Mouse (Mus musculus) MEL (cell line): ENCODE data around the gene Sprr1a.

Source experiments
- CTCF ChIP-seq, 3 experiments: IDR thresholded peaks in 2 of 3; conservative IDR thresholded peaks in 1 of 3; 2 replicates each; pipeline ENCODE4 v1.5.1; 2011 to 2012; ENCODE audit warnings: low read length in 3 of 3, low read depth in 2 of 3, mild to moderate bottlenecking in 2 of 3, improper control_type of control experiment in 1 of 3, inconsistent platforms in 1 of 3, mixed read lengths in 1 of 3, moderate library complexity in 1 of 3; ENCODE audit not compliant: control insufficient read depth in 1 of 3, insufficient read depth in 1 of 3, poor library complexity in 1 of 3, severe bottlenecking in 1 of 3
- EP300 ChIP-seq, 2 experiments: IDR thresholded peaks; 2 replicates each; pipeline ENCODE4 v1.6.1; 2011; ENCODE audit warnings: improper control_type of control experiment in 2 of 2, low read length in 2 of 2, low read depth in 1 of 2, mild to moderate bottlenecking in 1 of 2
- MAX ChIP-seq: IDR thresholded peaks from 2 replicates; pipeline ENCODE4 v1.6.1; 2011; ENCODE audit warnings: low read length, improper control_type of control experiment
- MAZ ChIP-seq: IDR thresholded peaks from 2 replicates; pipeline ENCODE4 v1.6.1; 2012; ENCODE audit warnings: low read depth, mild to moderate bottlenecking, inconsistent platforms, low read length, improper control_type of control experiment
- POLR2A ChIP-seq, 2 experiments: IDR thresholded peaks; 2 replicates each; pipeline ENCODE4 v1.6.1; 2011 to 2012; ENCODE audit warnings: low read length in 2 of 2, mild to moderate bottlenecking in 2 of 2, control low read depth in 1 of 2, improper control_type of control experiment in 1 of 2, low read depth in 1 of 2, moderate library complexity in 1 of 2; ENCODE audit not compliant: control insufficient read depth in 1 of 2, insufficient read depth in 1 of 2, poor library complexity in 1 of 2
- USF1 ChIP-seq: IDR thresholded peaks from 2 replicates; pipeline ENCODE4 v1.6.1; 2014; ENCODE audit warnings: low read depth, mild to moderate bottlenecking, inconsistent platforms, low read length, improper control_type of control experiment, moderate library complexity
- ZC3H11A ChIP-seq: IDR thresholded peaks from 2 replicates; pipeline ENCODE4 v1.6.1; 2012; ENCODE audit warnings: low read depth, mild to moderate bottlenecking, inconsistent platforms, low read length, improper control_type of control experiment

DNA sequence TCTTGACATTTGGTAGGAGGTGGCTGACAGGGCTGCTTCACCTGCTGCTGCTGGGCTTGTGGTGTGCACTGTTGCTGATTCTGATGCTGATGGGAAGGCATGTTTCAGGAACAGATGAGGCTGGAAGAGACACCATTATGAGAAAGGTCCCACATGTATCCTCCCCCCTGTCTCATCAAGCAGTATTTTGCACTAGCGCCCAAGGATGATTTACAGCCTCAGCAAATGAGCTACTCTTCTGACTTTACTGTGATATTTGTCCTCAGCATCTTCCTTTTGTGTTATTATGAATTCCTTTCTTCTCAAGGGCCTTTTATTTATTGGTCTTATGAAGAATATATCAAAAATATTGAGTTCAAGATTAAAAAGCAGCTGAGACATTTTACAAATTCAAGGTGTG is 14.7 kb upstream of the Sprr1a start, which contains the start of gene Sprr4:
- TF ChIP-seq MAZ = no peak
- TF ChIP-seq USF1 = no peak
- no peak for TF ChIP-seq CTCF (IDR thresholded peaks at IDR 0.05 in 2 of 3, conservative IDR thresholded peaks at IDR 0.05 in 1 of 3; ENCODE audit: control insufficient read depth in 1 of 3, insufficient read depth in 1 of 3, low read depth in 2 of 3, low read length in 3 of 3, poor library complexity in 1 of 3, severe bottlenecking in 1 of 3)
- TF ChIP-seq MAX = no peak
- TF ChIP-seq EP300 (IDR thresholded peaks at IDR 0.05; ENCODE audit: low read depth in 1 of 2, low read length in 2 of 2) = no peak
- no peak for TF ChIP-seq POLR2A (IDR thresholded peaks at IDR 0.05; ENCODE audit: control insufficient read depth in 1 of 2, insufficient read depth in 1 of 2, low read depth in 1 of 2, low read length in 2 of 2, poor library complexity in 1 of 2)
- TF ChIP-seq ZC3H11A = no peak
